Mouse (Mus musculus) adrenal gland, adult 8-10 months (tissue): ENCODE results near the gene Npdc1. TPM values are rescaled to one million over a fixed set of nuclear protein-coding genes. Genes with fewer than 3 reads are reported as not detected.
A peak's percentile ranks its signal among the peaks of the same experiment; 100 is the strongest.
"Not testable (repeated sequence)": the region's sequence is repeated elsewhere in the genome, so short reads cannot be mapped to it uniquely, and the experiment has no call there.

Source experiments
- DNase-seq: peaks from one replicate; pipeline ENCODE4 v3.0.0; 2022
- total RNA-seq, 4 experiments: library from RNA; stranded (reverse); gene quantifications; 2 replicates each; pipeline ENCODE4 v1.2.4; 2022

The Npdc1 gene
- total RNA-seq, 4 experiments from 2014 or later = 148 to 171 (median 163) TPM

DNA sequence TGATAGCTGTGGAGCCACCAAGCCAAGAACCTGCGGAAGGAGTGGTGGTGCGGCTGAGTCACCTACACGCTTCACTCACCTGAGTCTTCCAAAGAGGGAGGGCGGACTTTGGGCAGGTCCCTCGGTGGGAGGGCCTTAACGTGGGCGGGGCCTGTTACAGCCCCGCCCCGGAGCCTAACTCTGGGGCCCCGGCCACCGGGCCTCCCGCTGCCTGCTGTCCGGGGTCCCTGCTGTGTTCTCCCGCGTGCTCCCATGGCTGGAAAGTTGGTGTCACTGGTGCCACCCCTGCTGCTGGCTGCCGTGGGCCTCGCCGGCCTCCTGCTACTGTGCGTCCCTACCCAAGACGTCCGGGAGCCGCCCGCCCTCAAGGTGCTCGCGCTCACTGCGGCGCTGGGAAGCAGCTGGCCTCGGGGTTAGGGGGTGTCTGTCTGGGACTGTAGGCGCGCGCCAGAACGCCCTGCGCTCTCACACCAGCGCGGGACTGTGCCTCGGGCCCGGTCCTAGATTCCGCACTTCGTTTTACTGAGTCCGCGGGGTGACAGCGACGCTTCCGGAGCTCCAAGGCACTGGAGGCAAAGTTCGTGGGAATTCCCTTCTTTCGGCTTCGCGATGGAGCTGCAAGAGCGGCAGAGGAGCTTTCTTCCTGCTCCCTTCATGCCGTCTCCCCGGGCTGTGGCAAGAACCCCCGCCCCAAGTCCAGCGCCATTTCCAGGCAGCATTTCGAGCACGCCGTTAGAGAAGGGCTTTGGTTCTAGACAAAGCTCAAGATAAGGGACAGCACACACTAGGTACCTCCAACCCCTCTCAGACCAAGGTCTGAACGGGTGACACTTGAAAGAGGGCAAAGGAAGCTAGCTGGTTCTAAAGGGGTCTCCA is 3.2 kb upstream of the Npdc1 start, which contains the start of gene Entpd2:
Entpd2 (plus strand) TSS at position 154 of the 876 bp plus-strand sequence.
- no peak for DNase-seq

- DNase-seq = no peak
Observed at GRCm38 (mm10) chr2:25396597-25396983, 2.6 kb upstream of the Npdc1 start.

DNA sequence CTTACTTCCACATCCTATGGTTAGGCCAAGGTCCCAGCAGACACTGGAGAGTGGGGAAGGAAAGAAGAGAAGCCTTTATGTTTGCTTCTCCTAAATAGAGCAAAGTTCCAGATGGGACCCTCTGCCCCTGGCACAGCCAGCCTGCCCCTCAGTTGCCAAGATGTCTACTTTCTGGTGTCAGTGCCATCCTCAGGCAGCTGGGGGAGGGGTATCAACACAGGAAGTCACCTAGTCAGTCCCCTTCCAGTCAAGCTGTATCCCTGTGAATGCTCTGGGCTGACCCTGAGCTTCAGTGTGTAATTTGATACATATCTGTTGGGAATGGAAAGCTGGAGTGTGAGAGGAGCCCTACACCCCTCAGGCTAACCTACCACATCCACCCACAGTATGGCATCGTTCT is 2.1 kb upstream of the Npdc1 start:
- DNase-seq = no peak

- no peak for DNase-seq
Observed at GRCm38 (mm10) chr2:25398065-25398464, 1.1 kb upstream of the Npdc1 start.

- no peak for DNase-seq
Observed at GRCm38 (mm10) chr2:25400291-25400690, 1.1 kb downstream of the Npdc1 start.

DNA sequence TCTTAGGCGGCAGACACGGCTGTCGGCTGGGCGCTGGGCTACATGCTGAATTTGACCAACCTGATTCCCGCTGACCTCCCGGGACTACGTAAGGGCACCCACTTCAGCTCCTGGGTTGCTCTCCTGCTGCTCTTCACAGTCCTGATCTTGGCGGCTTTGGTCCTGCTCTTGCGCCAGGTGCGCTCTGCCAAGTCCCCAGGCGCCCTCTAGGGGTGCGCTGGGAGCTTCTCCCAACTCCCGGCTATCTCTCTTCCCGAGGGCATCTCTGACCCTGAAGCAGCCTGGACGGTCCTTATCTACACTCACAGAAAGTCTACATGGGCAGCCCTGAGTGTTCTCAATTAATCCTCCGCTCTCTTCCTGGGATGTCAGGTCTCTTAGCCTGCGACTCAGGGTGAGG is 1.6 kb downstream of the Npdc1 start:
- peak; percentile 35 for DNase-seq

- DNase-seq = peak; percentile 40
Observed at GRCm38 (mm10) chr2:25402377-25402971, 3.3 kb downstream of the Npdc1 start.

GRCm38 (mm10) chr2:25402972-25403601 is 3.9 kb downstream of the Npdc1 start:
- peak; percentile 77 for DNase-seq

GRCm38 (mm10) chr2:25403994-25404393 is 4.8 kb downstream of the Npdc1 start:
- DNase-seq = no peak

DNA sequence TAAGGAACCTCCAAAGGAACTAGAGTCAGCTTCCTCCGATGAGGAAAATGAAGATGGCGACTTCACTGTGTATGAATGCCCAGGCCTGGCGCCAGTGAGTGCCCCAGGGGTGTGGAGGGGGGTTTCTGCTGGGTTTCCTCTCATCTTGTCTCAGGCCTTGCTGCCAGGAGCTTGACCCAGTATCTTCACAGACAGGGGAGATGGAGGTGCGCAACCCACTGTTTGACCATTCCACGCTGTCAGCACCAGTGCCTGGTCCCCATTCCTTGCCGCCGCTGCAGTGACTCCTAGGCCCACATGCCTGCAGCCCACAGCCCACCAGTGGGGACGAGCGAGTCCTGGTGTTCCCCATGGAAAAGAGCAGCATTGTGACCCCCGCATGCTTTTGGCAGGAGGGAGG is 9.8 kb downstream of the Npdc1 start:
- DNase-seq = no peak

DNA sequence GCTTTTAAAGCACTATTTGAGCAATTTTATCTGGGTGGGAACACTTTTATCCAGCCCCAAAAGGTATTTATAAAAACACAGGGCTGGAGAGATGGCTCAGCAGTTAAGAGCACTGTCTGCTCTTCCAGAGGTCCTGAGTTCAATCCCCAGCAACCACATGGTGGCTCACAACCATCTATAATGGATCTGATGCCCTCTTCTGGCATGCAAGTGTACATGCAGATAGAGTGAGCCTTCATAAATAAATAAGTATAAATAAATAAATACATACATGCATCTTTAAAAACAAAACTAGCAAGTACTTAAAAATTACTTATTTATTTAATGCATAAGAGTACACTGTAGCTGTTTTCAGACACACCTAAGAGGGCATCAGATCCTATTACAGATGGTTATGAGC is 14.3 kb downstream of the Npdc1 start:
- not testable (repeated sequence) for DNase-seq

DNA sequence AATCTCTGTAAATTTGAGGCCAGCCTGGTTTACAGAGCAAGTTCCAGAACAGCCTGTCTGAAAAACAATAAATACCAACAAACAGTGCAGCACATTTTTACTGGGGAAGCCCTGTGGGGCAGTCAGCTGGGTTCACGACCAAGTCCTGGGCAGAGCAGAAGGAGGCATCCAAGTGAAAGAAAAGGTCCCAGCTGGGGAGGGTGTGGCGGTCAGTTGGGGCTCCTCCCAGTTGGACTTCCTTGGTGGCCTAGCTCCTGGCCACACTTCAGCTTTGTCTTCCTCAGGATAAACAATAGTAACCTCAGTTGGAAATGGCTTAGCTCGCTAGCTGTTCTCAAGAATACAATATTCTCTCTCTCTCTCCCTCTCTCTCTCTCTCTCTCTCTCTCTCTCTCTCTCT is 18.3 kb downstream of the Npdc1 start:
- DNase-seq = no peak

DNA sequence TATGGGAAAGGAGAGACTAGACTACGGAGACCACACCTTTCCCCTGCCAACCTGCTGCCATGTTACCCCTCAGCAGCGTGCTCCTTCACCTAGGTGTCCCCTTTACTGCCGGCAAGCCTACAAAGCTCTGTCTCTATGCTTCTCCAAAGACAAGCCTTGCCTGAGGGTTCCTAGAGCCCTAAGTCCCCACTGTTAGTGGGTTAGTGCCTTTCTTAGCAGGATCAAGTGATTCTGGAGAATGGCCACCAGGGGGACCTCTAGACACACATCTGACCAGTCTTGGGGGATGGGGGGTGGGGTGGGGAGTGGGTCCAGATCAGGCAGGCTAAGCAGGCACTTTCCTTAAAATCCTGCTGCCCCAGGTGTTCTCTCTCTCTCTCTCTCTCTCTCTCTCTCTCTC is 22.7 kb downstream of the Npdc1 start:
- DNase-seq = no peak

DNA sequence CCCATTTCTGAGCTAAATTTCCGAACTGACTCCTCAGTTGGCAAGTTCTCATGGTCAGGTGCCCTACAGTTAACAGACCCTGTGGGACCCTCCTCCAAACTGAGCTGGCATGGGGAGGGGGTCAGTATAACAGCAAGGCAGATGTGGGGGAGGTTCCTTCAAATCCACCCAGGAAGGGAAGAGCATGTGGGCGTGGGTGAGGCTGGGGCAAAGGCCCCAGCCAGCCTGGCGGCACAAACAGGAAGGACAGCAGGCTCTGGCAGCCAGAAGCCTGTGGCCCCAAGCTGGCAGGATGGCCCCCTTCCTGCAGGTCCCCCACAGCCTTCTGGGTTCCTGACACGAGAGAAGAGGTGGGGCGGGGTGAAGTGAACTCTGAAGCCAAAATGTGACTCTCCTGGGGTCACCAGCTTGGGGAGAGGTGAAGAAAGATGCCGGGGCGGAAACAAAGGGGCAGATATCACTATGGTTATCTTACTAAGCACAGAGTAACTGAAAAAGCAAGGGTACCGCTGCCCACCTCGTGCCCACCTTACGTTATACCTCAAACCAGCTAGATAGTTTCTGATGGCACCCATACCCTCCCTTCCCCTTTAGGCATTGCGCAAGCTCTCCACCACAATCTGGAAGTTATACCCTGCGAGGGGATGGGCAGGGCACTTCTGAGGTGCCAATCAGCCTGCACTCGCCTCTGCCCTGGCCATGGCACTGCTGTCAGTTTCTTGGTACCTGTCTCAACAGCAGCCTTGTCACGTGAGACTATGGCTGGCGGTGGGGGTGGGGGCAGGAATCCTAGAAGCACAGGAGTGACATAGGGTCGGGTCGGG is 23.6 kb downstream of the Npdc1 start, which contains the start of gene Fut7:
Fut7 (plus strand) TSS at position 681 of the 824 bp plus-strand sequence.
- no peak for DNase-seq

DNA sequence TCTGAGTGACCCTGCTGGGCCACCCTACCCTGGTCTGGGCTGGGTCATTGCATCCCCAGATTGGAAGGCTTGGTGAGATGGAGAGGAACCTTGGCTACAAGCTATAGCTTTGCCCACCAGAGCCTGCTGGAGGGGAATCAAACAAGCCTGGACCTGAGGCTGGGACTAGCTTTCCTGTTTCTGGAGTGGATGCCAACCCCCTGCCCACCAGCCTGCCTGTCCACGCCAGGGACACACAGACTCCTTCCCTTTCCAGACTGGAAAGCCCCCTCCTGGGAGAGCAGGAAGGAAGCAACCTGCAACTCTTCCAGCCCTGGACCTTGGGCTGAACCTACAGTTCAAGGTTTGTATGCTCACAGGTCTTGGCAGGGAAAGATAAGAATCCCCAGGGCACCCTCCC is 24.5 kb downstream of the Npdc1 start:
- DNase-seq = no peak

DNA sequence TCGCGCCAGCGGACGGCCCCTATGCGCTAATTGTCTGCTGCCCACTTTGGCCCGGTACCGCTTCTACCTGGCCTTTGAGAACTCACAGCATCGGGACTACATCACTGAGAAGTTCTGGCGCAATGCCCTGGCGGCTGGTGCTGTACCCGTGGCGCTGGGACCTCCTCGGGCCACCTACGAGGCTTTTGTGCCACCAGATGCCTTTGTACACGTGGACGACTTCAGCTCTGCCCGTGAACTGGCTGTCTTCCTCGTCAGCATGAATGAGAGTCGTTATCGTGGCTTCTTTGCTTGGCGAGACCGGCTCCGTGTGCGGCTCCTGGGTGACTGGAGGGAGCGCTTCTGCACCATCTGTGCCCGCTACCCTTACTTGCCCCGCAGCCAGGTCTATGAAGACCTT is 26.3 kb downstream of the Npdc1 start:
- no peak for DNase-seq

DNA sequence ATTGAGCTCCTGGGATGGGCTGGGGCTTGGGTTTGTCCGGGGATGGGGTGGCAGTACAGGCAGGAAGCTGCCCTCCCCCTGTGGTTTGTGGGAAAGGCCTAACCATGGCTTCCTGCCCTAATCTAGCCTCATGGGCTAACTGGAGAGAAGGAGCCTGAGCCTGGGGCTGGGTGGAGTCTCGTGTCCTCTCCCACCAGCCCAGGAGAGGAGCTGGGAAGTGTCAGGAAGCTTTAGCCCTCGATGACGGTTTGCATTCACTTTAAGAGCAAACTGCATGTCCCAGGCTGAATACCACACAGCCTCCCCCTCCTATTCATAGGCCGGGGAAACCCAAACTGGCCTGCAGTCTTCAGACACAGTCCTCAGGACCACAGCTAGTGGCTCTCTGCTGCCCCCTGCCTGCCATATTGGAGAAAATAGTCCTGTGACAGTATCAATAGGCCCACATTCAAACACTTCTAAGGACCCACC is 27.6 kb downstream of the Npdc1 start:
- no peak for DNase-seq

GRCm38 (mm10) chr2:25427256-25427655 is 28.1 kb downstream of the Npdc1 start:
- DNase-seq = no peak

- DNase-seq = peak; percentile 91
Observed at GRCm38 (mm10) chr2:25428442-25429236, 29.5 kb downstream of the Npdc1 start, which contains the start of gene Abca2. Gene Abca2 (plus strand): TSS chr2:25428703.

DNA sequence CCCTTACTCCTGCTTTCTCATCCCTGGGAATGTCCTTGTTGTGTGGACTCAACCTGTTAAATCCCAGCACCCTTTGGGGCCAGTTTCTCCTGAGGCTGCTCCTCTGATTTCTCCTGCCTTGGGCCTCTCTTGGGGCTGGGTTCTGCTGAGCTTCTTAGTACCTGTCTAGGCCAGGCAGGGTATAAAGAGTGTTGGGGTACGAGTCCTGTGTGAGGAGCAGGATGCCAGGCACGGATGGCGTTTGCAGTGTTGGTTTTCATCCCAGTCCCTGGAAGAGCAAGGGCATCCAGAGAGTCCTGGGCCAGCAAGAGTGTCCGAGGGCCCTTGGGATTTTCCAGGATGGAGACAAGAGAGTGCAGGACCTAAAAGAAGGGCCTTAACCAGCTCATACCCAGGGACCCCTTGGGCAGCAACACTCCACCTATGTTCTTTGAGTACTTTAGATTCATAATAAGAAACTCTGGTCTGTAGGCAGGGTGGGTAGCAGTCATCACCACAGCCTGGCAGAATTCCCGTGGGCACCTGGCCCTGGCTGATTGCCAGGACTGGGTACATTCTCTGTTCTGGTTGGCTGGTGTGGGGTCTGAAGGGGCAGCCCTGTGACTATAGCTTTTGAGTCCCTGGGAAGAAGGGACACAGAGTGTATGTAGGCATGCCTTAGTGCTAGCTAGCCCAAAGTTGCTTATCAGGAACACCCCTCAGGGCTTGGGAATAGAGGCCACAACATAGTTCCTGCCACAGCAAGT is 30.5 kb downstream of the Npdc1 start:
- DNase-seq = no peak
